Mouse (Mus musculus): Measurements from ENCODE around the gene Nolc1. TPM values are rescaled to one million over a fixed set of nuclear protein-coding genes. Genes with fewer than 3 reads are reported as not detected.
A peak's percentile ranks its signal among the peaks of the same experiment; 100 is the strongest.
"Not testable (repeated sequence)": the region's sequence is repeated elsewhere in the genome, so short reads cannot be mapped to it uniquely, and the experiment has no call there.

The Nolc1 gene
- polyA plus RNA-seq, 1 experiment from 2014 or later = 48.9 TPM

- not testable (repeated sequence) for H3K27ac ChIP-seq (replicated peaks); ATAC-seq (ENCODE audit: extremely low read depth, insufficient number of reproducible peaks, low FRiP score, low TSS enrichment); H3K36me3 ChIP-seq; H3K9me3 ChIP-seq; H3K4me1 ChIP-seq; H3K4me2 ChIP-seq; H3K4me3 ChIP-seq; H3K9ac ChIP-seq
- 75% methylated on average over 6 of the region's 6 CpGs for WGBS
- peaks cover 79% of the 10 kb centered on the region for H3K27me3 ChIP-seq (replicated peaks)
These were observed 54.1 kb downstream of the Nolc1 start for GRCm38 (mm10) chr19:46129737-46130136.

- Histone ChIP-seq H3K4me2 (peak overlapping the region; percentile 70), H3K36me3 (no peaks in the 10 kb centered on the region), H3K4me3 (peak overlapping the region; percentile 44), H3K4me1 (peaks cover 16% of the 10 kb centered on the region), H3K9ac (no peak overlapping the region), H3K27ac (replicated peaks) (no peak overlapping the region), H3K27me3 (replicated peaks) (peaks cover 81% of the 10 kb centered on the region), H3K9me3 (no peaks in the 10 kb centered on the region)
- no peak for ATAC-seq (ENCODE audit: extremely low read depth, insufficient number of reproducible peaks, low FRiP score, low TSS enrichment)
- WGBS = 18% methylated on average over 6 of the region's 8 CpGs
These were observed 55.6 kb downstream of the Nolc1 start for GRCm38 (mm10) chr19:46131283-46131682.

- H3K4me2 ChIP-seq = peak within 1 kb of the TSS; percentile 70
- peak within 1 kb of the TSS; percentile 51 for H3K9ac ChIP-seq
- H3K27me3 ChIP-seq (replicated peaks) = peaks cover 84% of the 10 kb centered on the region
- H3K4me3 ChIP-seq = peak within 1 kb of the TSS; percentile 44
- H3K9me3 ChIP-seq = no peaks in the 10 kb centered on the region
- no peaks in the 10 kb centered on the region for H3K36me3 ChIP-seq
- 4% methylated on average over 31 of the region's 31 CpGs for WGBS
- H3K27ac ChIP-seq (replicated peaks) = no peak within 1 kb of the TSS
- peaks cover 23% of the 10 kb centered on the region for H3K4me1 ChIP-seq
- no peak for ATAC-seq (ENCODE audit: extremely low read depth, insufficient number of reproducible peaks, low FRiP score, low TSS enrichment)
These were observed 56.2 kb downstream of the Nolc1 start, which contains the start of gene Elovl3 for GRCm38 (mm10) chr19:46131694-46132525. Elovl3 (plus strand) TSS chr19:46131897.

- peaks cover 29% of the 10 kb centered on the region for H3K4me1 ChIP-seq
- peaks cover 86% of the 10 kb centered on the region for H3K27me3 ChIP-seq (replicated peaks)
- H3K4me3 ChIP-seq = no peak overlapping the region
- H3K27ac ChIP-seq (replicated peaks) = no peak overlapping the region
- peak overlapping the region; percentile 70; the same call in 1 of the 2 replicates for H3K4me2 ChIP-seq
- H3K9ac ChIP-seq = no peak overlapping the region
- H3K36me3 ChIP-seq = no peaks in the 10 kb centered on the region
- no peaks in the 10 kb centered on the region for H3K9me3 ChIP-seq
- ATAC-seq (ENCODE audit: extremely low read depth, insufficient number of reproducible peaks, low FRiP score, low TSS enrichment) = no peak
- WGBS = 40% methylated on average over 6 of the region's 6 CpGs
These were observed 56.9 kb downstream of the Nolc1 start for GRCm38 (mm10) chr19:46132577-46132976.

Other genes with a start within 250 kb of the Nolc1 start
- gene Armh3, start 77.4 kb upstream of the Nolc1 start, polyA plus RNA-seq (2015; fragmentation: Nextera tagmentation; extraction: Ambion mirVana) = 12.7 and 13.0 TPM in 2 replicates
- 5.9 and 6.3 TPM in 2 replicates for gene Hps6, start 72.4 kb upstream of the Nolc1 start, polyA plus RNA-seq (2015; fragmentation: Nextera tagmentation; extraction: Ambion mirVana)
- 19.9 and 21.4 TPM in 2 replicates for gene Pprc1, start 31.0 kb upstream of the Nolc1 start, polyA plus RNA-seq (2015; fragmentation: Nextera tagmentation; extraction: Ambion mirVana)
- 64.7 and 69.7 TPM in 2 replicates for gene Ldb1, start 30.6 kb upstream of the Nolc1 start, polyA plus RNA-seq (2015; fragmentation: Nextera tagmentation; extraction: Ambion mirVana)
- not detected in 2 replicates for gene Elovl3, start 56.0 kb downstream of the Nolc1 start, polyA plus RNA-seq (2015; fragmentation: Nextera tagmentation; extraction: Ambion mirVana)
- gene Pitx3, start 72.5 kb downstream of the Nolc1 start, polyA plus RNA-seq (2015; fragmentation: Nextera tagmentation; extraction: Ambion mirVana) = 0.66 and 0.74 TPM in 2 replicates
- gene Gbf1, start 76.6 kb downstream of the Nolc1 start, polyA plus RNA-seq (2015; fragmentation: Nextera tagmentation; extraction: Ambion mirVana) = 41.1 and 43.1 TPM in 2 replicates
- gene Nfkb2, start 228.5 kb downstream of the Nolc1 start, polyA plus RNA-seq (2015; fragmentation: Nextera tagmentation; extraction: Ambion mirVana) = 6.3 and 7.2 TPM in 2 replicates

Measured in heart, embryonic 13.5 days (tissue).